Mouse (Mus musculus): ENCODE measurements around the gene Magi2. TPM values are rescaled to one million over a fixed set of nuclear protein-coding genes. Genes with fewer than 3 reads are reported as not detected.

Magi2 gene
- 0.77 TPM for polyA plus RNA-seq (2017; shearing (Covaris generic))

GRCm38 (mm10) chr5:19226866-19227243 is at the start of gene Magi2:
Magi2 (plus strand) TSS chr5:19227036.

Measured in effector memory CD4-positive, alpha-beta T cell, adult 5 months (primary cell).